Comparison of ENCODE assay signal across 18 mouse cellular contexts in genomic region chr7:129575110-129575784, GRCm38 (mm10). TPM values are rescaled to one million over a fixed set of nuclear protein-coding genes. Genes with fewer than 3 reads are reported as not detected.
DNase-seq lines count a peak whose midpoint lies in the region; ATAC-seq and TF ChIP-seq lines count a peak whose summit lies in the region.
"Had no signal": no experiment of that assay in that cellular context is flagged by ENCODE, and none has a peak within 500 bp of the region (broad histone marks: within the 10 kb centered on the region; RNA-seq: fewer than 3 reads in every experiment).

No protein-coding gene starts in this region.

- DNase-seq in cerebellum, adult 2 months, result peak in 1 of 2 experiments; percentile 3
- no peak for DNase-seq in cerebellum, adult 8-10 months
- no peak for DNase-seq in spleen, adult 2 months (ENCODE audit: low read depth in 1 of 2, low spot score in 2 of 2)
- DNase-seq in spleen, postnatal 4 days (ENCODE audit: low spot score in 2 of 2), result no peak
- DNase-seq in retina, postnatal 1 day, result peak; percentile 31
- DNase-seq in Muller cell, postnatal 12 days (ENCODE audit: inconsistent ontology term), result no peak
- DNase-seq: adrenal gland, adult 8-10 months; embryo, embryonic 11 days; gastrocnemius, postnatal 10 days; heart, adult 2 months; kidney, postnatal 14 days; lung, postnatal 4 days; right cerebral cortex, postnatal 4 days had no signal

- no peaks in the 10 kb centered on the region for H3K36me3 ChIP-seq in hindbrain, embryonic 15.5 days
- H3K36me3 ChIP-seq in hindbrain, embryonic 12.5 days, result no peaks in the 10 kb centered on the region
- no peaks in the 10 kb centered on the region for H3K36me3 ChIP-seq in spleen, adult 2 months (ENCODE audit: control insufficient read depth, insufficient read depth, low read length)
- H3K36me3 ChIP-seq: heart, embryonic 15.5 days; limb, embryonic 15.5 days had no signal

- no peak for TF ChIP-seq POLR2A in cerebellum, adult 2 months (IDR thresholded peaks at IDR 0.05; ENCODE audit: borderline replicate concordance, insufficient read depth, low read length)
- TF ChIP-seq POLR2A in spleen, adult 2 months (IDR thresholded peaks at IDR 0.05; ENCODE audit: low read depth, low read length), result no peak

- 17% methylated on average over 7 of the region's 7 CpGs for WGBS in cerebellum, adult 2 months
- WGBS in hindbrain, embryonic 15.5 days, result 20% methylated on average over 7 of the region's 7 CpGs
- 20% methylated on average over 7 of the region's 7 CpGs for WGBS in hindbrain, embryonic 12.5 days
- WGBS in spleen, adult 2 months, result 46% methylated on average over 7 of the region's 7 CpGs

- no peaks in the 10 kb centered on the region for H3K9me3 ChIP-seq in hindbrain, embryonic 15.5 days
- no peaks in the 10 kb centered on the region for H3K9me3 ChIP-seq in hindbrain, embryonic 12.5 days (replicated peaks)
- H3K9me3 ChIP-seq: heart, embryonic 15.5 days; limb, embryonic 15.5 days had no signal

- no peak for ATAC-seq in hindbrain, embryonic 15.5 days (ENCODE audit: low FRiP score, low read depth)
- ATAC-seq in hindbrain, embryonic 12.5 days (ENCODE audit: low FRiP score), result no peak
- ATAC-seq: CD4-positive, CD25-positive, alpha-beta regulatory T cell, adult 4 months had no signal

- no peaks in the 10 kb centered on the region for H3K4me1 ChIP-seq in cerebellum, adult 2 months (ENCODE audit: control insufficient read depth, insufficient read depth, low read length)
- peaks cover 10% of the 10 kb centered on the region for H3K4me1 ChIP-seq in hindbrain, embryonic 15.5 days (replicated peaks)
- 0 out of 2 replicates have a peak, but pooled peaks cover 6% of the 10 kb centered on the region for H3K4me1 ChIP-seq in hindbrain, embryonic 12.5 days
- no peaks in the 10 kb centered on the region for H3K4me1 ChIP-seq in spleen, adult 2 months (ENCODE audit: control insufficient read depth, insufficient read depth, insufficient read length)
- H3K4me1 ChIP-seq: limb, embryonic 15.5 days had no signal

- no peak overlapping the region for H3K4me3 ChIP-seq in cerebellum, adult 2 months (replicated peaks; ENCODE audit: insufficient read depth, low read depth, low read length)
- no peak overlapping the region for H3K4me3 ChIP-seq in hindbrain, embryonic 15.5 days
- H3K4me3 ChIP-seq in hindbrain, embryonic 12.5 days, result no peak overlapping the region
- H3K4me3 ChIP-seq in spleen, adult 2 months (ENCODE audit: extremely low read depth, insufficient read depth, insufficient read length), result no peak overlapping the region
- H3K4me3 ChIP-seq: heart, adult 2 months; heart, embryonic 15.5 days; limb, embryonic 15.5 days had no signal

- no peak for TF ChIP-seq CTCF in cerebellum, adult 2 months (IDR thresholded peaks at IDR 0.05; ENCODE audit: borderline replicate concordance, insufficient read depth, low read depth, low read length)
- no peak for TF ChIP-seq CTCF in spleen, adult 2 months (IDR thresholded peaks at IDR 0.05; ENCODE audit: extremely low read depth, insufficient read depth, insufficient read length, insufficient replicate concordance)

- H3K27ac ChIP-seq in cerebellum, adult 2 months (ENCODE audit: insufficient read depth, low read length), result 0 out of 2 replicates have a peak overlapping the region, but pooled peaks have one; percentile 21
- H3K27ac ChIP-seq in hindbrain, embryonic 15.5 days (replicated peaks), result peak overlapping the region; percentile 27
- H3K27ac ChIP-seq in hindbrain, embryonic 12.5 days, result no peak overlapping the region
- H3K27ac ChIP-seq in spleen, adult 2 months (ENCODE audit: insufficient read depth, low read length), result peak overlapping the region; percentile 35; the same call in 1 of the 2 replicates
- H3K27ac ChIP-seq: heart, adult 2 months; heart, embryonic 15.5 days; limb, embryonic 15.5 days had no signal

- H3K4me2 ChIP-seq in hindbrain, embryonic 15.5 days, result no peak overlapping the region
- H3K4me2 ChIP-seq in hindbrain, embryonic 12.5 days (replicated peaks), result no peak overlapping the region
- H3K4me2 ChIP-seq: heart, embryonic 15.5 days; limb, embryonic 15.5 days had no signal

- H3K27me3 ChIP-seq in cerebellum, adult 2 months (ENCODE audit: control insufficient read depth, insufficient read depth, low read length), result no peaks in the 10 kb centered on the region
- no peaks in the 10 kb centered on the region for H3K27me3 ChIP-seq in hindbrain, embryonic 15.5 days
- no peaks in the 10 kb centered on the region for H3K27me3 ChIP-seq in hindbrain, embryonic 12.5 days
- H3K27me3 ChIP-seq in spleen, adult 2 months (ENCODE audit: control insufficient read depth, insufficient read depth, low read length), result no peaks in the 10 kb centered on the region; the same call in 1 of the 2 replicates
- H3K27me3 ChIP-seq: heart, embryonic 15.5 days; limb, embryonic 15.5 days had no signal

- no peak overlapping the region for H3K9ac ChIP-seq in hindbrain, embryonic 15.5 days
- no peak overlapping the region for H3K9ac ChIP-seq in hindbrain, embryonic 12.5 days
- H3K9ac ChIP-seq: heart, embryonic 15.5 days; limb, embryonic 15.5 days had no signal

RNA-seq across cellular contexts. Expression of gene Wdr11, which starts 16.4 kb away (rescaled TPM):
- 32.8 and 34.9 TPM in 2 replicates for polyA plus RNA-seq in cerebellum, adult 2 months (2012; rRNA removed)
- polyA plus RNA-seq in hindbrain, embryonic 15.5 days (2015; fragmentation: Nextera tagmentation; extraction: Ambion mirVana), result 34.1 and 36.2 TPM in 2 replicates
- polyA plus RNA-seq in hindbrain, embryonic 12.5 days (2016; fragmentation: Nextera tagmentation; extraction: Ambion mirVana), result 42.8 and 44.7 TPM in 2 replicates
- 10.3 and 12.6 TPM in 2 replicates for polyA plus RNA-seq in spleen, adult 2 months (2012; rRNA removed)
